Mouse (Mus musculus) brain, embryonic 14.5 days (tissue): ENCODE measurements at regions not wholly inside any gene's neighbourhood (a gene's known extent, or its start where the extent isn't known, plus 50 kb on each side); places are given as distances from the start of the nearest gene placed in this dataset.

Experiments used
- CTCF ChIP-seq: fragments of 200-500 bp; IDR thresholded peaks from 2 replicates; pipeline ENCODE4 v1.5.1; 2012; ENCODE audit warnings: inconsistent platforms, mild to moderate bottlenecking, moderate library complexity, borderline replicate concordance; ENCODE audit not compliant: insufficient read depth, insufficient read length; ENCODE audit errors: extremely low read depth
- POLR2A ChIP-seq: fragments of 200-500 bp; IDR thresholded peaks from 2 replicates; pipeline ENCODE4 v1.6.1; 2012; ENCODE audit warnings: mild to moderate bottlenecking, inconsistent platforms, borderline replicate concordance; ENCODE audit not compliant: poor library complexity, insufficient read depth, insufficient read length, severe bottlenecking; ENCODE audit errors: extremely low read depth

- TF ChIP-seq CTCF (no peak), POLR2A (no peak)
Observed at GRCm38 (mm10) chr16:95151914-95152313, 105.4 kb upstream of the Kcnj15 start.
